Mouse (Mus musculus) neutrophil, adult 5-6 weeks (primary cell): ENCODE measurements around the gene Med27. TPM values are rescaled to one million over a fixed set of nuclear protein-coding genes. Genes with fewer than 3 reads are reported as not detected.

Source experiments
- ATAC-seq: fragments of 151-379, 151-347 bp; 2 replicates; pipeline ENCODE4 v1.8.0; 2017; ENCODE audit warnings: mild to moderate bottlenecking, moderate TSS enrichment; ENCODE audit not compliant: insufficient number of reproducible peaks, poor library complexity, low FRiP score, severe bottlenecking; ENCODE audit errors: extremely low read depth
- total RNA-seq: library from RNA; stranded (forward); fragments of 200-1000 nt; gene quantifications from 2 replicates; pipeline ENCODE4 v1.2.3, GENCODE M21; 2017

The Med27 gene
- total RNA-seq, 1 experiment from 2014 or later, result 11.9 TPM

- ATAC-seq, result no peak
Observed at GRCm38 (mm10) chr2:29458346-29458950, 111.8 kb downstream of the Med27 start.

- ATAC-seq, result no peak
Observed at GRCm38 (mm10) chr2:29459648-29460047, 113.0 kb downstream of the Med27 start.

GRCm38 (mm10) chr2:29461841-29462240 lies 115.2 kb downstream of the Med27 start:
- ATAC-seq, result no peak

- no peak for ATAC-seq
Observed at GRCm38 (mm10) chr2:29463039-29463585, 116.5 kb downstream of the Med27 start.

- no peak for ATAC-seq
Observed at GRCm38 (mm10) chr2:29464851-29465648, 118.4 kb downstream of the Med27 start.

- no peak for ATAC-seq
Observed at GRCm38 (mm10) chr2:29465649-29466137, 119.1 kb downstream of the Med27 start.

- no peak for ATAC-seq
Observed at GRCm38 (mm10) chr2:29466396-29466795, 119.8 kb downstream of the Med27 start.

- ATAC-seq, result no peak
Observed at GRCm38 (mm10) chr2:29468517-29468936, 121.9 kb downstream of the Med27 start.

GRCm38 (mm10) chr2:29472952-29473437 lies 126.4 kb downstream of the Med27 start:
- no peak for ATAC-seq

GRCm38 (mm10) chr2:29473907-29474306 lies 127.3 kb downstream of the Med27 start:
- no peak for ATAC-seq

GRCm38 (mm10) chr2:29476702-29477101 lies 130.1 kb downstream of the Med27 start:
- ATAC-seq, result no peak

- ATAC-seq, result no peak
Observed at GRCm38 (mm10) chr2:29481856-29482255, 135.2 kb downstream of the Med27 start.

- no peak for ATAC-seq
Observed at GRCm38 (mm10) chr2:29482979-29483718, 136.5 kb downstream of the Med27 start.

GRCm38 (mm10) chr2:29485519-29485918 lies 138.9 kb downstream of the Med27 start:
- no peak for ATAC-seq

- no peak for ATAC-seq
Observed at GRCm38 (mm10) chr2:29486491-29486890, 139.9 kb downstream of the Med27 start.

- ATAC-seq, result no peak
Observed at GRCm38 (mm10) chr2:29487652-29488051, 141.0 kb downstream of the Med27 start.

- ATAC-seq, result no peak
Observed at GRCm38 (mm10) chr2:29488379-29489236, 142.0 kb downstream of the Med27 start.

GRCm38 (mm10) chr2:29491656-29492055 lies 145.0 kb downstream of the Med27 start:
- ATAC-seq, result no peak
